Comparison of ENCODE assay signal across 13 mouse cellular contexts in the genomic region with DNA sequence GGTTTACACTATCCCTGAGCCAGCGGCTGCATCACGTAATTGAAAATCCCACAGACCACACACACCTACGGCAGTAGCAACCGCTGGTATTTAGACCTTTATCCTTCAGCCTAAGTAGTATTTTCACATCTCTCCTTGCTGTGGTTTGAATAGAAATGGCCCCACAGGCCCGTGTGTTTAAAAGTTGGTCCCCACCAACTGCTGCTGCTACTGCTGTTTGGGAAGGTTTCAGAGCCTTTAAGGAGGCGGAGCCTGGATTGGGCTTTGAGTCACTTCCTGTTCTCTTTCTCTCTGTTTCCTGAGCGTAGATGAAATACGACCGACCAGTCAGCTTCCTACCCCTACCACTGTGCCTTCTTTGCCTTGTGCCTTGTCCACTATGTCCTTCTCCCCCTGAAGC.
DNase-seq lines count a peak whose midpoint lies in the region; ATAC-seq and TF ChIP-seq lines count a peak whose summit lies in the region.
"Had no signal": no experiment of that assay in that cellular context is flagged by ENCODE, and none has a peak within 500 bp of the region (broad histone marks: within the 10 kb centered on the region; RNA-seq: fewer than 3 reads in every experiment).

No protein-coding gene starts in this region.

- WGBS in lung, embryonic 15.5 days: 83% methylated on average over 9 of the region's 9 CpGs
- WGBS in lung, adult 2 months: 72% methylated on average over 9 of the region's 9 CpGs

- H3K4me3 ChIP-seq in lung, embryonic 15.5 days: no peak overlapping the region
- H3K4me3 ChIP-seq in lung, adult 2 months (replicated peaks; ENCODE audit: extremely low read depth, low read depth, low read length): no peak overlapping the region
- H3K4me3 ChIP-seq: hindbrain, embryonic 12.5 days; liver, embryonic 15.5 days had no signal

- no peak for ATAC-seq in lung, embryonic 15.5 days (ENCODE audit: borderline replicate concordance, extremely low read depth, low FRiP score, low TSS enrichment)

- TF ChIP-seq POLR2A in lung, adult 2 months (IDR thresholded peaks at IDR 0.05; ENCODE audit: borderline replicate concordance, extremely low read depth, low read depth, low read length): no peak

- no peaks in the 10 kb centered on the region for H3K27me3 ChIP-seq in lung, embryonic 15.5 days
- H3K27me3 ChIP-seq: hindbrain, embryonic 12.5 days; liver, embryonic 15.5 days had no signal

- no peaks in the 10 kb centered on the region for H3K36me3 ChIP-seq in lung, embryonic 15.5 days
- H3K36me3 ChIP-seq: hindbrain, embryonic 12.5 days; liver, embryonic 15.5 days had no signal

- no peak overlapping the region for H3K9ac ChIP-seq in lung, embryonic 15.5 days
- H3K9ac ChIP-seq: hindbrain, embryonic 12.5 days; liver, embryonic 15.5 days had no signal

- no peak overlapping the region for H3K4me2 ChIP-seq in lung, embryonic 15.5 days
- H3K4me2 ChIP-seq: hindbrain, embryonic 12.5 days; liver, embryonic 15.5 days; midbrain, embryonic 11.5 days had no signal

- intact Hi-C loops in heart, postnatal 36 days (cut with DNase I): loop anchor here (2.0 kb wide), 3 partner anchors 17 to 33 kb away; no protein-coding TSS in a partner anchor

- peaks cover 44% of the 10 kb centered on the region for H3K4me1 ChIP-seq in lung, embryonic 15.5 days
- H3K4me1 ChIP-seq in lung, adult 2 months (ENCODE audit: control insufficient read depth, insufficient read depth, low read length): peaks cover 21% of the 10 kb centered on the region
- H3K4me1 ChIP-seq: liver, embryonic 15.5 days had no signal

- peak; percentile 48 to 53 for DNase-seq in heart, adult 18-20 months
- no peak for DNase-seq in heart, postnatal 36 days
- DNase-seq in lung, adult 2 months: no peak
- DNase-seq in R1 (ENCODE audit: low read depth, low spot score): peak; percentile 42
- peak; percentile 66 to 82 for DNase-seq in natural killer cell, adult 2 months (ENCODE audit: low spot score in 2 of 2)
- DNase-seq in embryo, embryonic 10 days (ENCODE audit: low spot score): no peak
- no peak for DNase-seq in testis, postnatal 14 days (ENCODE audit: low spot score)
- DNase-seq: cerebellum, postnatal 36 days; right cerebral cortex, postnatal 25 days had no signal

- TF ChIP-seq CTCF in lung, adult 2 months (IDR thresholded peaks at IDR 0.05; ENCODE audit: insufficient read depth, low read length): no peak

- H3K9me3 ChIP-seq in lung, embryonic 15.5 days: no peaks in the 10 kb centered on the region
- H3K9me3 ChIP-seq: hindbrain, embryonic 12.5 days; liver, embryonic 15.5 days had no signal

- H3K27ac ChIP-seq in lung, embryonic 15.5 days: peak overlapping the region; percentile 84; the same call in 1 of the 2 replicates
- H3K27ac ChIP-seq: hindbrain, embryonic 12.5 days; liver, embryonic 15.5 days had no signal

Comparison
In these comparisons a context has a peak if more than half of its experiments do, and no peak if none do; other contexts are left out.
1. DNase-seq: peak in heart, adult 18-20 months (2 of 2), R1 (single experiment) and natural killer cell, adult 2 months (2 of 2); none in heart, postnatal 36 days (0 of 2), lung, adult 2 months (single experiment), embryo, embryonic 10 days (single experiment) and testis, postnatal 14 days (single experiment).